Mouse (Mus musculus) embryo, embryonic 10 days (tissue): ENCODE results near the gene Fto.

Source experiments
- DNase-seq: peaks from one replicate; pipeline ENCODE4 v3.0.0-alpha.2; 2015; ENCODE audit warnings: low spot score

Gene Fto

DNA sequence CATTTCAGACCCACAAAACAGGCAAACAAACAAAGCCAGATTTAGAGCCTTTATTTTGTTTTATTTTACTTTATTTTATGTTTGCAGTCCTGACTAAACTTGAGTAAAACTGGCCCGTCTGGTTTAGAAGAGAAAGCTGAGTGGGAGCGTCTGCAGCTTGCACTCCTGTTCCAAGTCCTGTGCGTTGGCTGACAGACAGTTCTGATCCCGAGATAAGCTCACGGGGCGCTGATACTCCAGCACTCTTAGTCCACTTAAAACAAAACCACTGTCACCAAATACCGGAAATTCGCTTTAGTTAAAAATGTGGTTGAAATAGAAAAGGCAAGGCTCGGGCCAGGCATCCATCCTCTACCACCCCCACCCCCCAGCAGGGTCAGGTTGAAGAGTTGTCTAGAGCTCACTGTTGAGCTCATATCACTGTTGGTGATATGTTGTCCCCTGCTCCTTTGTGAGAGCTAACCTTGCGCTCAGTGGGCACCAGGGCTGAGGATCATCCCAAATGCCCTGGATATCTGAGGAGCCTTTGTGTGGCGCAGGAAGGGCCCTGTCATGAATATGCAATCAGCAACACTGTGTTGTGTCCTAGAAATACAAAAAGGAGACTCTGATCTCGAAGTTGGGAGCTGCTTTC is 252.7 kb downstream of the Fto start:
- peak; percentile 44 for DNase-seq

GRCm38 (mm10) chr8:91566503-91566869 is 253.2 kb downstream of the Fto start:
- no peak for DNase-seq

GRCm38 (mm10) chr8:91569874-91570273 is 256.5 kb downstream of the Fto start:
- DNase-seq: no peak

GRCm38 (mm10) chr8:91570809-91571208 is 257.5 kb downstream of the Fto start:
- no peak for DNase-seq

DNA sequence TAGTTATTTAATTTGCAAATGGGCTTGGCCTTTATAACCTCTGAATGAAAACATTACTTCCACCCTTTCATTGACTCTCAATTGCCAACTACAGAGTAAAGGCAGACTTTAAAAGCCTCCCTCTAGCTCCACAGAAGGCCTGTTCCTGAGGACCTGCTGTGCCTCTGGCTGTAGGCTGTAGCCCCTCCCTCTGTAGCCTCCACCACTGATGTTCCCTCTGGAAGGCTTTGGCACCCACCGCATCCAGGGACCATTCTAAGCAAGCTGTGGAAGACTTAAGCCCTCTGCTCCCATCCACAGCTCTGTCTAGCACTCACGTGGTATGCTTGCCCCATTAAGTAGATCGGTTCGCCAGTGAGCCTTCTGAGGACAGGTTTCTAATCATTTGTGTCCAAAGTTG is 258.7 kb downstream of the Fto start:
- DNase-seq: no peak

GRCm38 (mm10) chr8:91572630-91573029 is 259.3 kb downstream of the Fto start:
- DNase-seq: no peak

GRCm38 (mm10) chr8:91575576-91575975 is 262.3 kb downstream of the Fto start:
- DNase-seq: peak; percentile 57

GRCm38 (mm10) chr8:91576086-91576917 is 263.0 kb downstream of the Fto start:
- peak; percentile 76 for DNase-seq

GRCm38 (mm10) chr8:91576918-91577241 is 263.6 kb downstream of the Fto start:
- DNase-seq: no peak

DNA sequence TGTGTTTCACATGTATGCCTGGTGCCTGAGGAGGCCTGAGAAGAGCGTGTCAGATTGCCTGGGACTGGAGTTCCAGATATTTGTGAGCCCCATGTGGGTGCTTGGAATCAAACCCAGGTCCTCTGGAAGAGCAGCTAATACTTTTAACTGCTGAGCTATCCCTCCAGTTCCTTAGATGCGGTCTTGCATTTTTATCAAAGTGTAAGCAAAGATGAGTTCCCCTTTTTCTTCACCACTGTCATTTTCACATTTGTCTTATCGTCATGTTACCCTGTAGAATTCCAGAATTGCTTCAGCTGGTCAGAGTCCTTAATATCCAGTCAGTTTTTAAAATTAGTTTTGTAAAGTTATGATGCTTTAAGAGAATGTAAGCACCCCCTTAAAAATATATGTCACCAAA is 264.3 kb downstream of the Fto start:
- DNase-seq: no peak

GRCm38 (mm10) chr8:91584620-91585415 is 271.5 kb downstream of the Fto start:
- DNase-seq: no peak

DNA sequence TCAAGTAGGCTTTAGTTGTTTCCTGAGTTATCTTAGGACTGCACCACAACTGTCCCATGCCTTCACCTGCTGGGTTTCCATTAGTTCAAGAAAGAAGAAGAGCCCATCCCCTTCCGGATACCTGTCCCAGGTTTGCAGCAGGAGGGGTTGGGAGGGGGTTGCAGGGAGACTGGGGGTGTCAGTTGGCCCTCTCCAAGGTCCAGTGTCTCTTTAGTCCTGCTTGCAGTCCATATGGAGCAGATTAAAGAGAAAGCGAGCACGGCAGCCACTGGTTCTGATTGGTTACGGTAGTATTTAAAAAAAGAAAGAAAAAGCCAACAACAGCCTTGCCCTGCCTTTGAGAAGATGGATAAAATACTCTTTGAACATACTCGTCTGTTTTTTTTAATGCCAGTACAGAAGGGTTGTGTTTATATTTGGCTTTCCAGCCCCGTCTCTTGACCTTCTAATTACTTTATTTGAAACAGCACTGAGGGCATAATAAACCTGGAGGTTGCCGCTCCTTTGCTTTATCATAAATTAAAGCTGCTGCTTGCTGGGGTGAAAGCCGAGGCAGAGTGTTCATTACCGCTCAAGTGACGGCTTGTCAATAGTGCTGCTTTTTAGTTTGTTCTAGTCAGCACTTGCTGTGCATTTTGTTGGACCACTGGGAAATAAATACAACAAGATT is 279.2 kb downstream of the Fto start:
- peak; percentile 40 for DNase-seq

DNA sequence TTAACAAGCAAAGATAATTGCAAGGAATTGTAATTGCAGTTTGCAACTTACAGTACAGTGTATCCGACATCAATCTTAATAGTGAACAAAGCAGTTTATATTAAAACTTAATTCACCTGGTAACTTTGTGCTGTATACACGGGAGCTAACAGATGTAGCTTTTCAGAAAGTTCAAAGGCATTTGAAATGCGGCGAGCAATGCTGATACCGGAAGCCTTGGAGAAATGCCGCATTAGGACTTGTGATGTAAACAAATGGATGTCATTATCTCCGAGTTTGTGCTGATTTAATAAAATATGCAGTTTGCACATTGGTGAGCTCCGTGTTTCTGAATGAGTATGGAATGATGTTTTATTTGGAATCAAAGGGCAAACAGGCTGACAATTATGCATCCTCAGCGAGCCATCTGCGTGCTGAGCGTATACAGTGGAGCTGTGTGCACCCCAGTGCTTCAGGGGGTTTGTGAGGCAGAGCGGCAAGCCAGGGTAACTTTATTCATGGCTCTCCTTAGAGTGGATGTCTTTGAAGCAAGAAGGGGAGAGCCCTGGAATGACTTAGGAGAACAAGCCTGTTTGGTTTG is 280.0 kb downstream of the Fto start:
- no peak for DNase-seq

- no peak for DNase-seq
Observed at GRCm38 (mm10) chr8:91599349-91599837, 286.1 kb downstream of the Fto start.

GRCm38 (mm10) chr8:91603751-91604150 is 290.4 kb downstream of the Fto start:
- DNase-seq: no peak

DNA sequence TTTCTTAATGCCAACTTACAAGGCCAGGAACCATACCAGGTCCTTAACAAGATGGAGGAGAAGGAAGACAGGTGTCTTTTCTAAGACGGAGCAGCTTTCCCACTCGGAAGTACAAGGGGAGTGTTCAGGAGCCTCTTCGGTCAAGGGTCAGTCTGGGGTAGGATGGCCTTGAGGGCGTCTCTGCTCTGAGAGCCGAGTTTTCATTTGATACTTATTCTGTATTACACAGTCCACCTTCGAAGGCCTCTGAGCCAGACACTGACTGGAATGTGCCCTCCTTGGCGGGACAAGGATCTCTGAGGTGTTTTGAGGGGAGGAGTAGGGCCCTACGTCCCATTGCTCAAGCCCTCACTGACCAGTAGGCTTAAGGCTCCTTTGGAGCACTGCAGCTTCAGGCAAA is 292.6 kb downstream of the Fto start:
- DNase-seq: no peak

GRCm38 (mm10) chr8:91607091-91607490 is 293.8 kb downstream of the Fto start:
- no peak for DNase-seq

GRCm38 (mm10) chr8:91611191-91611590 is 297.9 kb downstream of the Fto start:
- no peak for DNase-seq

DNA sequence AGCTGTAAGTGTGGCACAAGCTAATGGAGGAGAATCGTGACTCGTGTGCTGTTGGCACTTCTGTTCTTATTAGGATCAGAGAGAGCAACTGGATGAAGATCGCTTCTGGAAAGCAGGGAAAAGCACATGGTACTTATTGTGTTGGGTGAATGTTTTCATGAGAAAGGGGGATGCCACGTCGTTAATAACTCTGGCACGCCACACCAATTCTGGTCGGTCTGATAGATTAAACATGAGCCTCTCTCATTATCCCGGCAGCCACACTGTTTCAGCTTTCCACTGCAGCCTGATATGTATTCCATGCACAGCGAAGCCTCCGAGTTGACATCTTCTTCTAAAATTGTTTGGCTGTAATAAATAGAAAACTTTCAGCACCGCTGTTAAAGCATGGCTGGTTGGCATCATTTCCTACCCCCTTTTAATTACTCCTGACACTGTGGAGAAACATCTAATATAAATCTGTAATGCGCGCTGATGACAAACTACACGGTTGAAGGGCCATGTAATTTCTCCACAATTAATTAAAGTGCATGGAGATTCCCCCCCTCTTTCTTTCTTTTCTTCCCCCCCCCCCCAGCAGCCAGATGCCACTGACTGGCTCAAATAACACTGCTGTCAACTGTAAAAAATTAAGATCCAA is 298.5 kb downstream of the Fto start:
- DNase-seq: no peak

GRCm38 (mm10) chr8:91612387-91613130 is 299.2 kb downstream of the Fto start:
- DNase-seq: peak; percentile 55

GRCm38 (mm10) chr8:91613603-91614002 is 300.3 kb downstream of the Fto start:
- peak; percentile 79 for DNase-seq
